Mouse (Mus musculus) embryonic facial prominence, embryonic 12.5 days (tissue): ENCODE results near the gene Lcp2. TPM values are rescaled to one million over a fixed set of nuclear protein-coding genes. Genes with fewer than 3 reads are reported as not detected.

Experiments used
- ATAC-seq: fragments of 200-750 bp; cut with Nextera tagmentation; 2 replicates; pipeline ENCODE4 v1.8.0; 2017; ENCODE audit not compliant: insufficient number of reproducible peaks, insufficient read depth, low FRiP score, low TSS enrichment
- H3K27ac ChIP-seq: fragments of 300-500 bp; sonication (generic); 2 replicates; pipeline ENCODE4 v1.5.1; 2016; ENCODE audit warnings: mild to moderate bottlenecking
- H3K27me3 ChIP-seq: fragments of 300-500 bp; sonication (generic); 2 replicates; pipeline ENCODE4 v1.6.1; 2016; ENCODE audit warnings: mild to moderate bottlenecking, moderate library complexity
- H3K36me3 ChIP-seq: fragments of 300-500 bp; sonication (generic); 2 replicates; pipeline ENCODE4 v1.6.1; 2016; ENCODE audit warnings: mild to moderate bottlenecking
- H3K4me1 ChIP-seq: fragments of 300-500 bp; sonication (generic); 2 replicates; pipeline ENCODE4 v1.6.1; 2016
- H3K4me2 ChIP-seq: fragments of 300-500 bp; sonication (generic); replicated peaks from 2 replicates; pipeline ENCODE4 v1.6.1; 2016; ENCODE audit warnings: mild to moderate bottlenecking, moderate library complexity
- H3K4me3 ChIP-seq: fragments of 300-500 bp; sonication (generic); 2 replicates; pipeline ENCODE4 v1.5.1; 2016; ENCODE audit warnings: mild to moderate bottlenecking
- H3K9ac ChIP-seq: fragments of 300-500 bp; sonication (generic); 2 replicates; pipeline ENCODE4 v1.6.1; 2016; ENCODE audit warnings: mild to moderate bottlenecking, moderate library complexity
- H3K9me3 ChIP-seq: fragments of 300-500 bp; sonication (generic); 2 replicates; pipeline ENCODE4 v1.6.1; 2016; ENCODE audit warnings: mild to moderate bottlenecking, moderate library complexity
- WGBS: fragments of 180-500 bp; shearing (Covaris S2); methylation state at CpG from one replicate; pipeline ENCODE4 v1.1.7; 2016; 5-methylcytosine and 5-hydroxymethylcytosine counted together
- polyA plus RNA-seq: library from polyadenylated mRNA; unstranded; fragments of >200 nt; fragmentation: Nextera tagmentation; extraction: Ambion mirVana; gene quantifications from 2 replicates; pipeline ENCODE4 v1.2.1, GENCODE M21; 2016

Lcp2 gene
- polyA plus RNA-seq, 1 experiment from 2014 or later: 1.5 TPM

GRCm38 (mm10) chr11:34072309-34072708, 25.6 kb downstream of the Lcp2 start:
- no peak overlapping the region for H3K27ac ChIP-seq
- 66% methylated on average over 4 of the region's 4 CpGs for WGBS
- peaks cover 4% of the 10 kb centered on the region; the same call in 1 of the 2 replicates for H3K4me1 ChIP-seq
- ATAC-seq: no peak; the same call in 1 of the 2 replicates
- no peak overlapping the region for H3K4me2 ChIP-seq
- H3K9me3 ChIP-seq: no peaks in the 10 kb centered on the region
- H3K36me3 ChIP-seq: no peaks in the 10 kb centered on the region
- no peak overlapping the region for H3K4me3 ChIP-seq
- no peak overlapping the region for H3K9ac ChIP-seq
- H3K27me3 ChIP-seq: no peaks in the 10 kb centered on the region

DNA sequence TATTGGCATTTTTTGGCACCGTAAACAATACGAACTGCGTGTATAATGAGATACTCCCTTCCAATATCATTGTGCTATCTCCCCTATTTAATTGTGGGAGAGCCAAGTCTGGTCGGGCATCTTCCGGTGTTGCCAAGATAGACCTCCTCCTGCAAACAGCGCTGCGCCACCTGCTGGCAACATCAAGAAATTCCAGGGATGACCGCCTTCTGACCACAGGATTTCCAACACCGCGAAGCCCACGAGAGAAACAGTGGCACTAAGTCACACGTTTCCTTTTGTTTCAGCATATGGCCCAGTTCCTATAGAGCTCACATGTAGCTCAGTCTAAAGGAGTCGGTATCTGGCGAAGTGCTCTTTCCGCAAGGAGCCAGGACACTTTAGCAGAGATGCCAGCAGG, 27.1 kb downstream of the Lcp2 start:
- H3K9me3 ChIP-seq: no peaks in the 10 kb centered on the region
- no peak overlapping the region for H3K4me2 ChIP-seq
- no peak for ATAC-seq
- H3K9ac ChIP-seq: no peak overlapping the region
- 17% methylated on average over 15 of the region's 15 CpGs for WGBS
- no peaks in the 10 kb centered on the region for H3K27me3 ChIP-seq
- no peak overlapping the region for H3K4me3 ChIP-seq
- no peak overlapping the region for H3K27ac ChIP-seq
- no peaks in the 10 kb centered on the region for H3K36me3 ChIP-seq
- H3K4me1 ChIP-seq: peaks cover 4% of the 10 kb centered on the region; the same call in 1 of the 2 replicates

DNA sequence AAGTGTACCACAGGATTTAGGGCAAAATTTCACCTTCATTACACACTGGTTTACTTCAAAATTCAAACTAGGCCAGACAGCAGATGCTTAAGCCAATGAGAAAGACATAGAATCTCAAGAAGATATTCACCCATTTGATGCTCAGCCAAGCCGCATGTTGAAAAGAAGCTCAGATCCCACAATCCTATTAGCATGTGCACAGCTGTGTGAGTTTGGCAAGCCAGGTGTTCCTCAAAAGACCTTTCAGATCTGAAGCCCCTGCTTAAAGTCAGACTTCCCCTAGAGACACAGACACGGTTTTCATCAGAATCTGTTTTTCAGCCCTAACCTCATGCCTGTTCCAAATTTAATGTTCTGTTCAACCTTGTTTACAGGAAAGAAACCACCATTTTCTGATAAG, 31.1 kb downstream of the Lcp2 start:
- ATAC-seq: no peak
- WGBS: 81% methylated on average over 2 of the region's 2 CpGs
- H3K27me3 ChIP-seq: no peaks in the 10 kb centered on the region
- H3K9me3 ChIP-seq: no peaks in the 10 kb centered on the region
- no peak overlapping the region for H3K9ac ChIP-seq
- H3K27ac ChIP-seq: no peak overlapping the region
- no peak overlapping the region for H3K4me3 ChIP-seq
- no peaks in the 10 kb centered on the region for H3K36me3 ChIP-seq
- no peak overlapping the region for H3K4me2 ChIP-seq
- H3K4me1 ChIP-seq: 0 out of 2 replicates have a peak, but pooled peaks cover 3% of the 10 kb centered on the region

- no peaks in the 10 kb centered on the region for H3K9me3 ChIP-seq
- no peak overlapping the region for H3K4me2 ChIP-seq
- H3K4me1 ChIP-seq: 0 out of 2 replicates have a peak, but pooled peaks cover 3% of the 10 kb centered on the region
- no peak overlapping the region for H3K27ac ChIP-seq
- 86% methylated on average over 7 of the region's 7 CpGs for WGBS
- H3K9ac ChIP-seq: no peak overlapping the region
- H3K27me3 ChIP-seq: no peaks in the 10 kb centered on the region
- no peaks in the 10 kb centered on the region for H3K36me3 ChIP-seq
- no peak overlapping the region for H3K4me3 ChIP-seq
- ATAC-seq: no peak
Observed at GRCm38 (mm10) chr11:34078581-34078980, 31.9 kb downstream of the Lcp2 start.

DNA sequence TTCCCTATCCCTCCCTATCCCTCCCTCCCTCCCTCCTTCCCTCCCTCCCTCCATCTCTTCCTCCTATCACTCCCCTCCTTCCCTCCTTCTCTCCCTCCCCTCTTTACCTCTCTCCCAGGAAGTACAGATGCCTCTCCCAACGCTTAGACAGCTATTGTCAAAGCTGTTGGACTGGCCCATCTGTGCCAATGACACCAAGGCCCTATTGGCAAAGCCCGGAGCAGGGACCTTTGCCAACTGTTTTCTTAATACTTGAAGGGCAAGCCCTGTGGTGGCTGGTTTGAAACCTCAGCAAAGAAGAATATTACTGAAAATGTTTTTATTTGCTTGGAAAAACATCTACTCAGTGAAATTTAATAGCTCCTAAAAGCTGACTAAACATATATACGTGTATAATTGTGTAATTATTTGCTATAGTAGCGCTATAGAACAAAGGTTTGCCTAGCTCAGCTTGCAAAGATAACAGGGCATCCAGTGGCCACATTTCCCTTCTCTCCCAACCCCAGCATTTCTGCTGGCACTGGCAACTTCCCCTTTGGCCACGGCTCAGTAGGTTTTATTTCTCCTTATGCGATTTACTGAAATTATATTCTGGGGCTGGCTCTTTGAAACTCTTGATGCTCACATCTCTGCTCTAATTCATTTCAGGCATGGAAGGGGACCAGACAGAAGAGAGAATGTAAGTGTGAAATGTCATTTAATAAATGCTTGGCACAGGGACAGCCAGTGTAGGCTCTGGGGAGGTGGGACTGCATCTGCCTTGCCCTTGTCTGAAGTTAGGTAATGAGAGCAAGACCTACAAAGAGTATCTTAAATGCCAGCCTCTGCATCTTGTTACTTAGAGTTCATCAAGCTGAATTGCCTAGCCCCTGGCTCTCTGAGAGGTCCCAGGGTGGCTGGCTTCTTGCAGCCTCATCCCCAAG, 33.1 kb downstream of the Lcp2 start:
- no peak for ATAC-seq
- WGBS: 45% methylated on average over 6 of the region's 6 CpGs
- Histone ChIP-seq H3K9ac (no peak overlapping the region), H3K27me3 (no peaks in the 10 kb centered on the region), H3K4me1 (0 out of 2 replicates have a peak, but pooled peaks cover 3% of the 10 kb centered on the region), H3K9me3 (no peaks in the 10 kb centered on the region), H3K36me3 (no peaks in the 10 kb centered on the region), H3K4me3 (no peak overlapping the region), H3K4me2 (no peak overlapping the region), H3K27ac (no peak overlapping the region)

GRCm38 (mm10) chr11:34083795-34084194, 37.1 kb downstream of the Lcp2 start:
- Histone ChIP-seq H3K27me3 (no peaks in the 10 kb centered on the region), H3K4me3 (no peak overlapping the region), H3K36me3 (no peaks in the 10 kb centered on the region), H3K4me2 (no peak overlapping the region), H3K4me1 (0 out of 2 replicates have a peak, but pooled peaks cover 3% of the 10 kb centered on the region), H3K9me3 (no peaks in the 10 kb centered on the region), H3K27ac (no peak overlapping the region), H3K9ac (no peak overlapping the region)
- ATAC-seq: no peak
- WGBS: 74% methylated on average over 7 of the region's 7 CpGs

GRCm38 (mm10) chr11:34084639-34085038, 37.9 kb downstream of the Lcp2 start:
- Histone ChIP-seq H3K27ac (no peak overlapping the region), H3K36me3 (no peaks in the 10 kb centered on the region), H3K9ac (no peak overlapping the region), H3K4me1 (0 out of 2 replicates have a peak, but pooled peaks cover 3% of the 10 kb centered on the region), H3K4me3 (no peak overlapping the region), H3K4me2 (no peak overlapping the region), H3K9me3 (no peaks in the 10 kb centered on the region), H3K27me3 (no peaks in the 10 kb centered on the region)
- no peak for ATAC-seq
- 44% methylated on average over 2 of the region's 2 CpGs for WGBS

GRCm38 (mm10) chr11:34086164-34086751, 39.5 kb downstream of the Lcp2 start:
- H3K4me3 ChIP-seq: no peak overlapping the region
- no peak overlapping the region for H3K9ac ChIP-seq
- no peak overlapping the region for H3K27ac ChIP-seq
- no peak overlapping the region for H3K4me2 ChIP-seq
- no peaks in the 10 kb centered on the region for H3K36me3 ChIP-seq
- no peaks in the 10 kb centered on the region for H3K4me1 ChIP-seq
- WGBS: 76% methylated on average over 8 of the region's 8 CpGs
- no peaks in the 10 kb centered on the region for H3K9me3 ChIP-seq
- H3K27me3 ChIP-seq: no peaks in the 10 kb centered on the region
- no peak for ATAC-seq

DNA sequence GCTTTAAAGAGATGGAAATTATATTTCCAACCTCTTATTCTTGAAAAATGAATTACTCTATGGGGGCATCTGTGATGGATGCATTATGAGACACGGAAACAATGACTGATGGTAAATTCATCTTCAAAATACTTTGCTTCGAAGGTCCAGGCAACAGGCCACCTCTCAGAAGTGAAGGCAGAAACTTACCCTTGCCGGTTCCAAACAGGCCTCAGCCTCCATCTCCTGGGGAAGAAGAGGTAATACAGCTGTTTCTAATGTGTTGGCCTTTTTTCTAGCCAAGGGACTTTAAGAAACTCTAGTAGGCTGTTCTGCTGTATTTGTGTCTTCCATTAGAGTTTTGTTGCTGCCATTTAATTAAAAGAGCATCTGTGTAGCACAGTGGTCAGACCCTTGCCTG, 40.3 kb downstream of the Lcp2 start:
- ATAC-seq: no peak
- Histone ChIP-seq H3K4me3 (no peak overlapping the region), H3K9ac (no peak overlapping the region), H3K27me3 (no peaks in the 10 kb centered on the region), H3K36me3 (no peaks in the 10 kb centered on the region), H3K9me3 (no peaks in the 10 kb centered on the region), H3K27ac (no peak overlapping the region), H3K4me2 (no peak overlapping the region), H3K4me1 (no peaks in the 10 kb centered on the region)
- 66% methylated on average over 3 of the region's 3 CpGs for WGBS

- no peak within 1 kb of the TSS for H3K4me3 ChIP-seq
- 84% methylated on average over 10 of the region's 10 CpGs for WGBS
- H3K4me1 ChIP-seq: no peaks in the 10 kb centered on the region
- H3K27ac ChIP-seq: no peak within 1 kb of the TSS
- H3K36me3 ChIP-seq: no peaks in the 10 kb centered on the region
- no peak within 1 kb of the TSS for H3K9ac ChIP-seq
- no peaks in the 10 kb centered on the region for H3K9me3 ChIP-seq
- no peak within 1 kb of the TSS for H3K4me2 ChIP-seq
- no peak for ATAC-seq
- H3K27me3 ChIP-seq: no peaks in the 10 kb centered on the region
Observed at GRCm38 (mm10) chr11:34098422-34098821, 51.7 kb downstream of the Lcp2 start, which contains the start of gene 4930469K13Rik. Gene 4930469K13Rik (minus strand): TSS chr11:34098554.

GRCm38 (mm10) chr11:34101827-34102226, 55.1 kb downstream of the Lcp2 start:
- H3K4me1 ChIP-seq: no peaks in the 10 kb centered on the region
- no peak overlapping the region for H3K4me2 ChIP-seq
- no peak overlapping the region for H3K4me3 ChIP-seq
- no peak overlapping the region for H3K27ac ChIP-seq
- no peaks in the 10 kb centered on the region for H3K36me3 ChIP-seq
- no peaks in the 10 kb centered on the region for H3K27me3 ChIP-seq
- 83% methylated on average over 4 of the region's 4 CpGs for WGBS
- no peak for ATAC-seq
- no peak overlapping the region for H3K9ac ChIP-seq
- no peaks in the 10 kb centered on the region for H3K9me3 ChIP-seq

DNA sequence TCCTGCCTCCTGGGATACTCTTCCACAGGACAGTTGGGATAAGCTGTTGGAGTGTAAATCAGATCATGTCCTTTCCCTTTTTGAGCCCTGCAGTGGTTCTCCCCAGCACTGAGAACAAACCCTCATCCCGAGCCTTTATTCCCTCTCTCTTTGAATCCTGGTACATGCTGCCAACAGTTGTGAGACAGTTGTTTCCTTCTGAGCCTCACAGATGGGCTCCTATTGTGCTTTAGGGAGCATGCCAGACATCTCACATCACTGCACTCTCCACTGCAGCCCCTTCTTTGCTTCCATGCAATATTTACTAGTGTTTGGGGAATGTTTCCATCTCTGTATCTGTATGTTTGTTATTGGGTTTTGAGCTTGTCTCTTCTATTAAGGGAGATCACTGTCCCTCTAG, 58.2 kb downstream of the Lcp2 start:
- ATAC-seq: no peak
- no peaks in the 10 kb centered on the region for H3K4me1 ChIP-seq
- no peaks in the 10 kb centered on the region for H3K9me3 ChIP-seq
- H3K9ac ChIP-seq: no peak overlapping the region
- 55% methylated on average over 1 of the region's 1 CpGs for WGBS
- no peak overlapping the region for H3K27ac ChIP-seq
- H3K4me3 ChIP-seq: no peak overlapping the region
- H3K27me3 ChIP-seq: no peaks in the 10 kb centered on the region
- H3K4me2 ChIP-seq: no peak overlapping the region
- H3K36me3 ChIP-seq: no peaks in the 10 kb centered on the region
